Mouse (Mus musculus): ENCODE results near the gene Krt15. TPM values are rescaled to one million over a fixed set of nuclear protein-coding genes. Genes with fewer than 3 reads are reported as not detected.

Gene Krt15
- 1 to 10 TPM in 1 of 2 experiments, under 1 TPM in 1; 0.27 to 1.1 TPM for total RNA-seq (2021)
- long read RNA-seq, experiment 1, transcript Krt15-201 (8 exons, 1,700 nt): major isoform, 68 of 71 reads
- long read RNA-seq, experiment 1, partial matches to known transcripts: 2 of 71 reads
- long read RNA-seq, experiment 1, other reads (novel, unspliced or antisense): 1 of 71 reads
- long read RNA-seq, experiment 2: 0 reads

GRCm38 (mm10) chr11:100135731-100136130, at the start of gene Krt15:
Krt15 (minus strand) TSS chr11:100135928.
- DNase-seq (ENCODE audit: low spot score in 2 of 2): no peak

- no peak for DNase-seq (ENCODE audit: low spot score in 2 of 2)
Measured at GRCm38 (mm10) chr11:100181725-100182124, 46.0 kb upstream of the Krt15 start.

GRCm38 (mm10) chr11:100179260-100179659, 43.5 kb upstream of the Krt15 start:
- no peak for DNase-seq (ENCODE audit: low spot score in 2 of 2)

GRCm38 (mm10) chr11:100178307-100178706, 42.6 kb upstream of the Krt15 start:
- DNase-seq (ENCODE audit: low spot score in 2 of 2): no peak

- no peak for DNase-seq (ENCODE audit: low spot score in 2 of 2)
Measured at GRCm38 (mm10) chr11:100176791-100177190, 41.1 kb upstream of the Krt15 start.

GRCm38 (mm10) chr11:100168765-100169762, 33.3 kb upstream of the Krt15 start:
- peak; percentile 55 to 62 for DNase-seq (ENCODE audit: low spot score in 2 of 2)

- no peak for DNase-seq (ENCODE audit: low spot score in 2 of 2)
Measured at GRCm38 (mm10) chr11:100168071-100168470, 32.3 kb upstream of the Krt15 start.

- DNase-seq (ENCODE audit: low spot score in 2 of 2): no peak
Measured at GRCm38 (mm10) chr11:100164392-100164791, 28.7 kb upstream of the Krt15 start.

- no peak for DNase-seq (ENCODE audit: low spot score in 2 of 2)
Measured at GRCm38 (mm10) chr11:100157908-100158477, 22.3 kb upstream of the Krt15 start.

- DNase-seq (ENCODE audit: low spot score in 2 of 2): no peak
Measured at GRCm38 (mm10) chr11:100157331-100157730, 21.6 kb upstream of the Krt15 start.

GRCm38 (mm10) chr11:100155497-100156255, 19.9 kb upstream of the Krt15 start:
- DNase-seq (ENCODE audit: low spot score in 2 of 2): no peak

GRCm38 (mm10) chr11:100148615-100149330, 13.0 kb upstream of the Krt15 start, which contains the start of gene Krt19:
Krt19 (minus strand) TSS chr11:100148665.
- DNase-seq (ENCODE audit: low spot score in 2 of 2): no peak

- no peak for DNase-seq (ENCODE audit: low spot score in 2 of 2)
Measured at GRCm38 (mm10) chr11:100147566-100148353, 12.0 kb upstream of the Krt15 start.

GRCm38 (mm10) chr11:100145858-100146560, 10.3 kb upstream of the Krt15 start:
- DNase-seq (ENCODE audit: low spot score in 2 of 2): no peak

- no peak for DNase-seq (ENCODE audit: low spot score in 2 of 2)
Measured at GRCm38 (mm10) chr11:100145104-100145503, 9.4 kb upstream of the Krt15 start.

- no peak for DNase-seq (ENCODE audit: low spot score in 2 of 2)
Measured at GRCm38 (mm10) chr11:100140966-100141365, 5.2 kb upstream of the Krt15 start.

- no peak for DNase-seq (ENCODE audit: low spot score in 2 of 2)
Measured at GRCm38 (mm10) chr11:100139391-100139790, 3.7 kb upstream of the Krt15 start.

- DNase-seq (ENCODE audit: low spot score in 2 of 2): no peak
Measured at GRCm38 (mm10) chr11:100138809-100139208, 3.1 kb upstream of the Krt15 start.

- DNase-seq (ENCODE audit: low spot score in 2 of 2): no peak
Measured at GRCm38 (mm10) chr11:100137693-100138092, 2.0 kb upstream of the Krt15 start.
